Mouse (Mus musculus): Measurements from ENCODE around the gene Phf3.

GRCm38 (mm10) chr1:30779562-30779961 lies 94.2 kb downstream of the Phf3 start:
- TF ChIP-seq CTCF (IDR thresholded peaks at IDR 0.05; ENCODE audit: low read depth) = no peak
- no peak for TF ChIP-seq EP300 (IDR thresholded peaks at IDR 0.05; ENCODE audit: low read depth)

Data from liver, postnatal 0 days (tissue).